Mouse (Mus musculus) mouse trophoblast stem cell (cell line): ENCODE measurements around the gene H2afx.

Experiments used
- in situ Hi-C, 2 experiments: fragments of 300-500 bp; cut with MseI, MboI; formaldehyde crosslinking; loops; 2 replicates in 1 of 2; 3 replicates in 1 of 2; pipeline ENCODE4 v1.15.1; 2025

H2afx gene

GRCm38 (mm10) chr9:44379862-44380261, 45.4 kb downstream of the H2afx start:
- in situ Hi-C loops, result no loop called here

DNA sequence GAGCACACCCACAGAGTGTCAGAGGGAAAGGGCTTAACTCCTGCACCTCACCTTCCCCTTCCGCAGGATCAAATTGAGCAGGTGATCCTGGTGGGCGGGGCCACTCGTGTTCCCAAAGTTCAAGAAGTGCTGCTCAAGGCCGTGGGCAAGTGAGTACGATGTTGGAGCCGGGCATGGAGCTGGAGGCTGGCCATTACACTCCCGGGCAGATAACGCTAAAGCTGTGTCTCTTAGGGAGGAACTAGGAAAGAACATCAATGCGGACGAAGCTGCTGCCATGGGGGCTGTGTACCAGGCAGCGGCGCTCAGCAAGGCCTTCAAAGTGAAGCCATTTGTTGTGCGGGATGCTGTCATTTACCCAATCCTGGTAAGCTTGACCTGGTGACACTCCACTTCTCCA, 50.1 kb downstream of the H2afx start:
- in situ Hi-C loops, result no loop called here
